Mouse (Mus musculus) embryonic facial prominence, embryonic 15.5 days (tissue): ENCODE results near the gene Sohlh2. TPM values are rescaled to one million over a fixed set of nuclear protein-coding genes. Genes with fewer than 3 reads are reported as not detected.

ENCODE experiments used
- ATAC-seq: fragments of 200-750 bp; cut with Nextera tagmentation; 2 replicates; pipeline ENCODE4 v1.8.0; 2017; ENCODE audit warnings: low read depth, moderate TSS enrichment; ENCODE audit not compliant: insufficient number of reproducible peaks, low FRiP score, low TSS enrichment
- H3K27ac ChIP-seq: fragments of 300-500 bp; sonication (generic); replicated peaks from 2 replicates; pipeline ENCODE4 v1.5.1; 2015; ENCODE audit warnings: mild to moderate bottlenecking, inconsistent platforms
- H3K27me3 ChIP-seq: fragments of 300-500 bp; sonication (generic); 2 replicates; pipeline ENCODE4 v1.6.1; 2015; ENCODE audit warnings: inconsistent platforms
- H3K36me3 ChIP-seq: fragments of 300-500 bp; sonication (generic); 2 replicates; pipeline ENCODE4 v1.6.1; 2015; ENCODE audit warnings: mild to moderate bottlenecking, inconsistent platforms
- H3K4me1 ChIP-seq: fragments of 300-500 bp; sonication (generic); 2 replicates; pipeline ENCODE4 v1.6.1; 2015; ENCODE audit warnings: inconsistent platforms
- H3K4me2 ChIP-seq: fragments of 300-500 bp; sonication (generic); replicated peaks from 2 replicates; pipeline ENCODE4 v1.6.1; 2015; ENCODE audit warnings: mild to moderate bottlenecking, inconsistent platforms
- H3K4me3 ChIP-seq: fragments of 300-500 bp; sonication (generic); replicated peaks from 2 replicates; pipeline ENCODE4 v1.5.1; 2015; ENCODE audit warnings: mild to moderate bottlenecking, inconsistent platforms
- H3K9ac ChIP-seq: fragments of 300-500 bp; sonication (generic); 2 replicates; pipeline ENCODE4 v1.6.1; 2015; ENCODE audit warnings: inconsistent platforms
- H3K9me3 ChIP-seq: fragments of 300-500 bp; sonication (generic); replicated peaks from 2 replicates; pipeline ENCODE4 v1.6.1; 2016; ENCODE audit warnings: inconsistent platforms
- WGBS: fragments of 180-500 bp; shearing (Covaris S2); methylation state at CpG from one replicate; pipeline ENCODE4 v1.1.7; 2015; 5-methylcytosine and 5-hydroxymethylcytosine counted together
- polyA plus RNA-seq: library from polyadenylated mRNA; unstranded; fragments of >200 nt; fragmentation: Nextera tagmentation; extraction: Ambion mirVana; gene quantifications from 2 replicates; pipeline ENCODE4 v1.2.1, GENCODE M21; 2015

The Sohlh2 gene
- not detected in 2 replicates for polyA plus RNA-seq

DNA sequence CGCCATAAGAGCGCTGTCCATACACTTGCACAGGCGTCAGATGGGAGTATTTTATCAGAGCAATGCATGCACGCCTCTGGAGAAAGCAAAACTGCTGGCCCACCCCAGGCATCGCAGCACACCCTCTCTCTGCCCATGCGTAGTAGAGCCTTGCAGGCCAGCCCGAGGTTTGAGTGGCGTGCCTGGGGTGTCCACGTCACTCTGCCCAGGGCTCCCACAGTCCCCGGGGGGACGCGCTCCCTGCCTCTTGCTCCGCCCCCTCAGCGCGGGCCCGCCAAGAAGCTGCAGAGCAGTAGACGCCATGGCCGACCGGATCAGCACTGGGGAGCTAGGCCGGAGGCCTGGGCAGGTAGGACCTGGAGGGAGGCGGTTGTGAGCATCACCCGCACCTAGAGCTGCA, at the start of gene Sohlh2:
Sohlh2 (plus strand) TSS at position 263 of the 400 bp plus-strand sequence.
- 95% methylated on average over 22 of the region's 22 CpGs for WGBS
- Histone ChIP-seq H3K36me3 (no peaks in the 10 kb centered on the region), H3K4me3 (no peak within 1 kb of the TSS), H3K9ac (no peak within 1 kb of the TSS), H3K27ac (no peak within 1 kb of the TSS), H3K4me1 (no peaks in the 10 kb centered on the region), H3K9me3 (no peaks in the 10 kb centered on the region), H3K27me3 (no peaks in the 10 kb centered on the region), H3K4me2 (no peak within 1 kb of the TSS)
- 0 out of 2 replicates have a peak, but pooled peaks have one; percentile 24 for ATAC-seq

DNA sequence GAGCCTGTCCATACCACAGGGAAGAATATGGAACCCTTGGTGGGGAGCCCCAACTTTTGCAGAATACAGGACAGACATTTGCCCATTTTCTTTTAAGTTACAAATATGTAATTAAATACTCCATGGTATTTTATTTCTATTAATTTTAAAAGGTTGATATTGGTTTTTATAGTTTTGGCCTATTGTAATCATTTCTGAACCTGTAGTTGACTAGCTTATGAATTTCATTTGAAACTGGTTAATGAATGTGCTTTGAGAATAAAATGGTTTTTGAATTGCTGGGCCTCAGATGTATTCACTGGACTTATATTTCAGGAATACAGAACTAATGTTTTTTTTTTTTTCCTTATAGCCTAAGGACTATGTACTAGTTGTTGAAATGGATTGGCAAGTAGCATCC, 44.8 kb upstream of the Sohlh2 start, which contains the start of gene Ccdc169:
Ccdc169 (plus strand) TSS at position 301 of the 400 bp plus-strand sequence.
- Histone ChIP-seq H3K4me1 (no peaks in the 10 kb centered on the region), H3K36me3 (peaks cover 57% of the 10 kb centered on the region), H3K27ac (no peak within 1 kb of the TSS), H3K9me3 (no peaks in the 10 kb centered on the region), H3K9ac (no peak within 1 kb of the TSS), H3K27me3 (no peaks in the 10 kb centered on the region), H3K4me3 (no peak within 1 kb of the TSS), H3K4me2 (no peak within 1 kb of the TSS)
- ATAC-seq: no peak

DNA sequence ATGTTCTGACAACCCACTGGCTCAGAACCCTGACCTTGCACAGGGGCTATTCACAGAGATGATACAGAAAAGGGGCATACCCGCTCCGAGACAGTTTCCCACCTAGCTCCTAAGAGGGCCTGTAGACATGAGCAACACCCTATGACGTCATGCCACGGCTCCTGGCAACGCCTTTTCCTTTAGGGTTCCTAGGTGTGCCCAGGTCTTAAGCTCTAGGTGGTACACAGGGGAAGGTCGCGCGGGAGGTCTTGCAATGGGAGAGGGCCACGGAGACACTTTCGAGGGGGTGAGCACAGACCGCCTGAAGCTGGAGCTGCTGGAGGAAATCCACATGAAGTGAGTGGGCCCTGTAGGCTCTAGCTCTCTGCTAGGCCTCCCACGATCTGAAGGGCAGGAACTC, 42.0 kb upstream of the Sohlh2 start:
- no peak overlapping the region for H3K27ac ChIP-seq
- no peaks in the 10 kb centered on the region for H3K27me3 ChIP-seq
- H3K4me2 ChIP-seq: no peak overlapping the region
- ATAC-seq: no peak
- no peaks in the 10 kb centered on the region for H3K9me3 ChIP-seq
- WGBS: 92% methylated on average over 12 of the region's 12 CpGs
- no peaks in the 10 kb centered on the region for H3K4me1 ChIP-seq
- peaks cover 37% of the 10 kb centered on the region for H3K36me3 ChIP-seq
- no peak overlapping the region for H3K9ac ChIP-seq
- no peak overlapping the region for H3K4me3 ChIP-seq

DNA sequence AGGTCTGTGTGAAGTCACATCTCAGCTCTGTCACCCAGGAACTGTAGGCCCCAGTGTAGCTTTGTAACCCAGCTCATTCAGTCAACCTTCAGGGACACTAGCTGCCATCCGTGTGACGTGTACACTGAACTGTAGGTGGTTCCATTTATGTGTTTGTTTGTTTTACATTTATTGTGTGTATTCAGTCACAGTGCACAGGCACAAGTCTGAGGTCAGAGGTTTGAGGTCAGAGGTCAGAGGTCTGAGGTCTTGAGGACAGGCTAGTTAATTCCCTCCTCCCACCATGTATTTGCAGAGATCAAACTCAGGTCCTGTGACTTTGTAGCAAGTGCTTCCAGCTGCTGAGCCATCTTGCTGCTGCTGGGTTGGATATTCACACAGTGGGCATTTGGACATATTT, 40.4 kb upstream of the Sohlh2 start:
- H3K4me1 ChIP-seq: no peaks in the 10 kb centered on the region
- H3K9ac ChIP-seq: no peak overlapping the region
- no peak overlapping the region for H3K4me3 ChIP-seq
- H3K27me3 ChIP-seq: no peaks in the 10 kb centered on the region
- no peak overlapping the region for H3K27ac ChIP-seq
- peaks cover 24% of the 10 kb centered on the region for H3K36me3 ChIP-seq
- H3K9me3 ChIP-seq: no peaks in the 10 kb centered on the region
- no peak overlapping the region for H3K4me2 ChIP-seq
- WGBS: 75% methylated on average over 2 of the region's 2 CpGs
- no peak for ATAC-seq

DNA sequence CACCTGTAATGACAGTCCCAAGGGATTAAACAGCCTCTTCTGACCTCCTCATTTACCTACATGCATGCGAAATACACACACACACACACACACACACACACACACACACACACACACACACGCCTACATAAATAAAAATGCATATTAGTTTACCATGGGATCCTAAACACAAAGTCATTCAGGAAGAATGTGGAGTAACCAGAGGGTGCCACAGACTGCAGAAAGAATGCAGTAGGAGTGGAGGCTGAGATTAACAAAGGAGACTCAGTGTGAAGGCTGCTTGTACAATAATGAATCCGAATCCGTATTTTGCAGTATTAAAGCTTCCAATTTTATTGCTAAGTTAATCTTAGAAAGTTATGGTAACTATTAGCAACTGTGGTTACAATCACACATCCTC, 36.9 kb upstream of the Sohlh2 start:
- Histone ChIP-seq H3K4me2 (no peak overlapping the region), H3K4me1 (no peaks in the 10 kb centered on the region), H3K27me3 (no peaks in the 10 kb centered on the region), H3K9me3 (no peaks in the 10 kb centered on the region), H3K4me3 (no peak overlapping the region), H3K27ac (no peak overlapping the region), H3K36me3 (no peaks in the 10 kb centered on the region), H3K9ac (no peak overlapping the region)
- no peak for ATAC-seq
- WGBS: 78% methylated on average over 4 of the region's 4 CpGs

DNA sequence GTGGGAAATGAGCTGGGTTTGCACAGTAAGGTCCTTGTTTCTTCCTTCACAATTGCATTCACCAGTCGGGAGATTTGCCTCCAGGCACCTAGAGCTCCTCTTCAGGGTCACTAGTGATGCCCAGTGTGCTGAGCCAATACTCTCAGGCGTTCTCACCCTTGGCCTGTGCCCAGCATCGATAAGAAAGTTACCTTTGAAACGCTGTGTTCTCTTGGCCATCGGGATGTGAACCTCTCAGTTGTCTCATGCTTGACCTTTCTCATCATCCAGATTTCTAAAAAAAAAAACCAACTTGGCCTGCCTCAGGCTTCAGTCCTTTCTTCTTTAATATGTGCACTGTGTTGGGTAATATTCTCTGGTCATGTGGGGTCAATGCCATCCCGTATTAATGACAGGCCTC, 35.4 kb upstream of the Sohlh2 start:
- H3K4me3 ChIP-seq: no peak overlapping the region
- H3K4me2 ChIP-seq: no peak overlapping the region
- H3K9ac ChIP-seq: no peak overlapping the region
- ATAC-seq: no peak
- no peaks in the 10 kb centered on the region for H3K27me3 ChIP-seq
- no peaks in the 10 kb centered on the region for H3K9me3 ChIP-seq
- WGBS: 59% methylated on average over 6 of the region's 6 CpGs
- H3K36me3 ChIP-seq: no peaks in the 10 kb centered on the region
- H3K4me1 ChIP-seq: no peaks in the 10 kb centered on the region
- H3K27ac ChIP-seq: no peak overlapping the region

DNA sequence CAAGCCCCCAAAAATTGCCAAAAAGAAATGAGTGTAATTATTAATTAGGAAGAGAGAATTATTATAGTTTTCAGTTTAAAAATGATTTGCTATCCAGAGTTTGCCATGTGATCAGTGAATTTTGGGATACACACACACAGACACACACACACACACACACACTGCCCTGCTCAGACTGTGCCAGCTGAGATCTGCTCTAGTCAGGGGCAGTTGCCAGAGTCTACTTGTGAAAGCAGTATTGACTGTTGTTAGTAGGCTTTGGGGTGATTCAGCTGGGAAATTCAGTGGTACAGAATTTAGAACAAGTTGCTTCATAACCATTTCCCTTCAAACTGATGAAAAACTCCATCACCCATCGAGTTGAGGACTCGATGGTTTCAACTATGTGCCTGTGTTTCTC, 34.7 kb upstream of the Sohlh2 start:
- Histone ChIP-seq H3K4me1 (no peaks in the 10 kb centered on the region), H3K27ac (no peak overlapping the region), H3K4me3 (no peak overlapping the region), H3K4me2 (no peak overlapping the region), H3K9me3 (no peaks in the 10 kb centered on the region), H3K27me3 (no peaks in the 10 kb centered on the region), H3K36me3 (no peaks in the 10 kb centered on the region), H3K9ac (no peak overlapping the region)
- no peak for ATAC-seq
- WGBS: 96% methylated on average over 2 of the region's 2 CpGs

DNA sequence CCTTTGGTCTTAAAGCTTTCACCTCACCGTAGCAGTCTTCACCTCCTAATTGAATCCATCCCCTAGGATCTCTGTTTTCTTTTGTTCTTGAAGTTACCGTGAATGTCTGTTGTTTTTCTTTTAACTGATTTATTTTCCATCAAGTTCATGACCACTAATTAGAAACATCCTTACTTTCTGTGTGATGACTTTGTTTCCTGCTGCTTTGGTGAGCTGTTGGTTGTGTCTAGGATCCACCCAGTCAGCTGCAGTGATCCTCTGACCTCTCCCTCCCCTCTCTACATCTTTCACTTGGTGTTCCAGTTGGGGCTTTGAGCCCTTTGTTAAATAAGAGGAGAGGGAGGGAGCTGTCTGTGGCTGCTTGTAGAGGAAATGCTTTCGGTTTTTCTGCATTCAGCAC, 33.7 kb upstream of the Sohlh2 start:
- no peak overlapping the region for H3K27ac ChIP-seq

DNA sequence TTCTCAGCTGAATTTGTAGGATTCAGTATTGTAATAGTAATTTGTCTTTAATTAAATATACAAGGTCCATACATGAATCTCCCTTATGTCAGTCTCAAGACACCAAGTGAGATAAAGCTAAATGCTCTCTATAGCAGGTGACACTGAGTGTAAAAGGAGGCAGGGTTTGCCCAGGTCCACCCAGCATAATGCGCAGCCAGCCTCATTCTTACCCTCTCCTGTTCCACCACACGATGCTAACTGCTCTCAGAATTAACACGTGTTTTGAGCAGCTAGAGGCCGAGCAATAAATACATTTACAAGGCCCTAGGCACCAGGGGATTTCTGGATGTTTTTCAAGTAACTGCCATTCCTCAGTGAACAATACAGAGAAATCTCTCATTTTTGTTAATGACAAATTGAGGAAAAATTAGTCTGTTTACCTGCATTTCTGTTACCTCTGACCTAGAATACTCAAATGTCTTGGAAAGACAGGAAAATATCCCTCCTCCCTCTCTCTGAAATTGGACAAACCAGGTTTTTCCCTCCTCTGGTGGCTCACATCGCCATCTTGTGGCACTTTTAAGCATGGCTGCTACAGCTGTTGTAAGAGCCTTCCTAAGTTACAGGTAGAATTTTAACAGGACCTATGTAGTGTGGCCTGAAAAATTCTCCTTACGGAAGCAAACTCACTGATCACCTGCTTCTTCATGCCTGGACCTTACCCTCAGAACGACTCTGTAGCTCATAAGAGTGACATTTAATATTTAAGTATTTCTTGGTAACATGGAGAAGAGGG, 30.0 kb upstream of the Sohlh2 start:
- no peaks in the 10 kb centered on the region for H3K9me3 ChIP-seq
- 42% methylated on average over 7 of the region's 7 CpGs for WGBS
- H3K36me3 ChIP-seq: no peaks in the 10 kb centered on the region
- H3K9ac ChIP-seq: no peak overlapping the region
- no peaks in the 10 kb centered on the region for H3K27me3 ChIP-seq
- H3K4me1 ChIP-seq: no peaks in the 10 kb centered on the region
- H3K27ac ChIP-seq: no peak overlapping the region
- no peak for ATAC-seq
- H3K4me2 ChIP-seq: no peak overlapping the region
- H3K4me3 ChIP-seq: no peak overlapping the region

More for the DNA sequence above, 33.7 kb upstream of the Sohlh2 start:
- no peak for ATAC-seq
- no peaks in the 10 kb centered on the region for H3K36me3 ChIP-seq
- no peaks in the 10 kb centered on the region for H3K27me3 ChIP-seq
- no peaks in the 10 kb centered on the region for H3K9me3 ChIP-seq
- H3K4me3 ChIP-seq: no peak overlapping the region
- 24% methylated on average over 3 of the region's 3 CpGs for WGBS
- H3K9ac ChIP-seq: no peak overlapping the region
- H3K4me1 ChIP-seq: no peaks in the 10 kb centered on the region
- H3K4me2 ChIP-seq: no peak overlapping the region

DNA sequence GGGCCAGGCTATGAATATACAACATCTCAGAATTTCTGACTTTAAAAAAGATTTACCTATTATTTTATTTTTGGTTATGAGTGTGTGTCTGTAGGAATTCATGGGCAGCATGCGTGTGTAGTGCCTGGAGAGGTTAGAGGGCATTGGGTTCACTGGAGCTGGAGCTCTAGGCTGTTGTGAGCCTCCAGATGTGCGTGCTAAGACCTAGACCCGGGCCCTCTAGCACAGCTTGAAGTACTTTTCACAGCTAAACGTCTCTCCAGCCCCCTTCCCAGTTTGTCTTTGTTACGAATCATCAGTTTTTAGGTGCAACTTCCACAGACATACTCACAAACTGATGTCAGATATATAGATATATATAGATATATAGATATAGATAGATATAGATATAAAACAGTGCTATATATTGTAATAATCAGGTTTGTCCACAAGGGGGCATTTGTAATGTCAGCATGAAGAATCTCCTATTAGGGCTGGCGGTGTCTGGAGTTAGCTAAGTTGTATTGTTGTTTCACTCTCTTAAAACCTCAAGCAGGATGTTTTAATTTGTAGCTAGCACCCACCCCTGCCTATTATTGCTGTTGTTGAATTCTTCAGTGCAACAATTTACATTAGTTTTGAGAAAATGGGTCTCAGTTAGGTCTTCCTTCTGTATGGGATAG, 29.0 kb upstream of the Sohlh2 start:
- WGBS: 52% methylated on average over 6 of the region's 6 CpGs
- no peak overlapping the region for H3K4me3 ChIP-seq
- no peaks in the 10 kb centered on the region for H3K9me3 ChIP-seq
- no peak overlapping the region for H3K9ac ChIP-seq
- H3K27ac ChIP-seq: no peak overlapping the region
- H3K27me3 ChIP-seq: no peaks in the 10 kb centered on the region
- H3K4me1 ChIP-seq: no peaks in the 10 kb centered on the region
- no peak overlapping the region for H3K4me2 ChIP-seq
- no peaks in the 10 kb centered on the region for H3K36me3 ChIP-seq
- no peak for ATAC-seq

DNA sequence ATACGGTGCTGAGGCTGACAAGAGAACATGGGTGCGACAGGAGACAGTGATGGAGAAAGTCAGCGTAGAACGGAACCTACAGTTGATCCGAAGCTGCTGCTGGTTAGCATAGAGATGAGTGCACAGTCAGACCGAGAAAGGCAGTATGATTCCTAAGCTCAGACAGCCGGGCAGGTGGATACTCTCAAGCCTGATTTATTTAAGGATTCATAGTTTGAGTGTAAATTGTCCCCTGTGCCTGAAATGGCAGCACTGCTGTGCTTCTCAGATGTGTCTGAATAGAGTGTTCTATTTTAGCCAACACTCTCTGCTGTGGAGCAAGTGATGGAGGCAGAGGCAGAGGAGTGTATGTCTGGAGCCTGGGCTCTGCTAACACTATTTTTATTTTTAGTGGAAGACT, 27.7 kb upstream of the Sohlh2 start:
- Histone ChIP-seq H3K36me3 (no peaks in the 10 kb centered on the region), H3K9ac (no peak overlapping the region), H3K27me3 (no peaks in the 10 kb centered on the region), H3K4me3 (no peak overlapping the region), H3K4me1 (no peaks in the 10 kb centered on the region), H3K4me2 (no peak overlapping the region), H3K9me3 (no peaks in the 10 kb centered on the region), H3K27ac (no peak overlapping the region)
- no peak for ATAC-seq
- 88% methylated on average over 7 of the region's 7 CpGs for WGBS

DNA sequence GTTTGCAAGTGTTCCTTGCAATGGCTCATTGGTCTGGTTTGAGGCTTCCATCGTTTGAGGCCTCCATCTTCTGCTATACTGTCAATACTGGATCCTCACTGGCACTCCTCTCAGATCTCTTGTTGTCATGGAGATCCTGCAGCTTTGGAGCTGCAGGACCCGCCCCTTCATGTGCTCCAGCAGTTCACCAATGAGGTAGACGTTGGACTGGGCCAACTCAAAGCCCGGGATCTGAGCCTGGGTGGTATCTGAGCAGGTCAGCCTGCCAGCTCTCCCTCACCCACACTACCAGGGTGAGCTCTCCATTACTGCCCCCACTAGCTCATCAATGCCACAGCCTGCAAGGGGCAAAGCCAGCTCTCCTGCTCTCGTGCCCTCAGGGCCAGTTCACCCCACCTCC, 24.4 kb upstream of the Sohlh2 start:
- Histone ChIP-seq H3K36me3 (no peaks in the 10 kb centered on the region), H3K4me3 (no peak overlapping the region), H3K9ac (no peak overlapping the region), H3K4me1 (no peaks in the 10 kb centered on the region), H3K27ac (no peak overlapping the region), H3K4me2 (no peak overlapping the region), H3K9me3 (no peaks in the 10 kb centered on the region), H3K27me3 (no peaks in the 10 kb centered on the region)
- 62% methylated on average over 5 of the region's 5 CpGs for WGBS
- no peak for ATAC-seq
